Comparison of ENCODE assay signal across 10 mouse cellular contexts in genomic region chr5:112640651-112641050, GRCm38 (mm10).
DNase-seq lines count a peak whose midpoint lies in the region; ATAC-seq and TF ChIP-seq lines count a peak whose summit lies in the region.
"Had no signal": no experiment of that assay in that cellular context is flagged by ENCODE, and none has a peak within 500 bp of the region (broad histone marks: within the 10 kb centered on the region; RNA-seq: fewer than 3 reads in every experiment).

No protein-coding gene starts in this region.

- H3K4me2 ChIP-seq in lung, embryonic 16.5 days (ENCODE audit: low read depth, low read length): 0 out of 2 replicates have a peak overlapping the region, but pooled peaks have one; percentile 2
- peak overlapping the region; percentile 10; the same call in 1 of the 2 replicates for H3K4me2 ChIP-seq in limb, embryonic 11.5 days (ENCODE audit: low read depth, severe bottlenecking)
- 0 out of 2 replicates have a peak overlapping the region, but pooled peaks have one; percentile 3 for H3K4me2 ChIP-seq in stomach, embryonic 14.5 days (replicated peaks; ENCODE audit: low read depth, low read length)

- peak; percentile 63 for ATAC-seq in lung, embryonic 16.5 days (ENCODE audit: low read depth)
- no peak for ATAC-seq in limb, embryonic 11.5 days (ENCODE audit: insufficient number of reproducible peaks, low FRiP score, low TSS enrichment, low read depth)
- ATAC-seq in stomach, embryonic 14.5 days (ENCODE audit: insufficient number of reproducible peaks, insufficient read depth, low FRiP score, low read depth): peak; percentile 67; the same call in 1 of the 2 replicates

- no peak overlapping the region for H3K4me3 ChIP-seq in lung, embryonic 16.5 days (ENCODE audit: low read length)
- H3K4me3 ChIP-seq in lung, adult 2 months (replicated peaks; ENCODE audit: extremely low read depth, low read depth, low read length): no peak overlapping the region
- no peak overlapping the region for H3K4me3 ChIP-seq in limb, embryonic 11.5 days (ENCODE audit: low read depth, low read length)
- no peak overlapping the region for H3K4me3 ChIP-seq in stomach, embryonic 14.5 days (ENCODE audit: low read depth, low read length)
- H3K4me3 ChIP-seq: myocyte had no signal

- H3K4me1 ChIP-seq in lung, embryonic 16.5 days (replicated peaks; ENCODE audit: control insufficient read depth, insufficient read depth, low read length): peaks cover 5% of the 10 kb centered on the region
- no peaks in the 10 kb centered on the region for H3K4me1 ChIP-seq in lung, adult 2 months (ENCODE audit: control insufficient read depth, insufficient read depth, low read length)
- no peaks in the 10 kb centered on the region for H3K4me1 ChIP-seq in limb, embryonic 11.5 days (ENCODE audit: control insufficient read depth, insufficient read depth, low read length)
- no peaks in the 10 kb centered on the region for H3K4me1 ChIP-seq in stomach, embryonic 14.5 days (ENCODE audit: control insufficient read depth, insufficient read depth, low read length)

- H3K36me3 ChIP-seq in lung, embryonic 16.5 days (ENCODE audit: control insufficient read depth, insufficient read depth, low read length): no peaks in the 10 kb centered on the region
- H3K36me3 ChIP-seq in limb, embryonic 11.5 days (ENCODE audit: control insufficient read depth, insufficient read depth, low read length): no peaks in the 10 kb centered on the region
- H3K36me3 ChIP-seq in stomach, embryonic 14.5 days (ENCODE audit: control insufficient read depth, insufficient read depth, low read length): no peaks in the 10 kb centered on the region

- DNase-seq in lung, adult 2 months: no peak
- peak; percentile 75 for DNase-seq in embryo, embryonic 9.5 days (ENCODE audit: extremely low spot score)
- peak; percentile 40 for DNase-seq in limb, embryonic 11.5 days (ENCODE audit: low spot score)
- DNase-seq in cerebellum, adult 11 months: no peak
- DNase-seq in right cerebral cortex, postnatal 14 days: no peak
- no peak for DNase-seq in left cerebral cortex, adult 18-20 months (ENCODE audit: low spot score in 2 of 2)
- DNase-seq: heart, adult 11 months had no signal

- H3K27ac ChIP-seq in lung, embryonic 16.5 days (ENCODE audit: low read length): no peak overlapping the region
- no peak overlapping the region for H3K27ac ChIP-seq in limb, embryonic 11.5 days (replicated peaks; ENCODE audit: low read depth, low read length)
- no peak overlapping the region for H3K27ac ChIP-seq in stomach, embryonic 14.5 days (ENCODE audit: low read length)

- 28% methylated on average over 13 of the region's 13 CpGs for WGBS in lung, embryonic 16.5 days
- 15% methylated on average over 13 of the region's 13 CpGs for WGBS in lung, adult 2 months
- WGBS in limb, embryonic 11.5 days: 16% methylated on average over 13 of the region's 13 CpGs
- 22% methylated on average over 13 of the region's 13 CpGs for WGBS in stomach, embryonic 14.5 days

- TF ChIP-seq CTCF in lung, adult 2 months (IDR thresholded peaks at IDR 0.05; ENCODE audit: insufficient read depth, low read length): no peak

- H3K9ac ChIP-seq in lung, embryonic 16.5 days (ENCODE audit: low read length): no peak overlapping the region
- no peak overlapping the region for H3K9ac ChIP-seq in limb, embryonic 11.5 days (ENCODE audit: low read length)
- no peak overlapping the region for H3K9ac ChIP-seq in stomach, embryonic 14.5 days (replicated peaks; ENCODE audit: low read depth, low read length)

- H3K27me3 ChIP-seq in lung, embryonic 16.5 days (ENCODE audit: control insufficient read depth, insufficient read depth, low read depth, low read length): no peaks in the 10 kb centered on the region
- 0 out of 2 replicates have a peak, but pooled peaks cover 2% of the 10 kb centered on the region for H3K27me3 ChIP-seq in limb, embryonic 11.5 days (ENCODE audit: control insufficient read depth, insufficient read depth, low read length)
- H3K27me3 ChIP-seq in stomach, embryonic 14.5 days (ENCODE audit: control insufficient read depth, insufficient read depth, low read length): 0 out of 2 replicates have a peak, but pooled peaks cover 3% of the 10 kb centered on the region

- H3K9me3 ChIP-seq in lung, embryonic 16.5 days (ENCODE audit: control insufficient read depth, low read length): no peaks in the 10 kb centered on the region; the same call in 1 of the 2 replicates
- H3K9me3 ChIP-seq in limb, embryonic 11.5 days (ENCODE audit: control insufficient read depth, low read length): no peaks in the 10 kb centered on the region
- H3K9me3 ChIP-seq in stomach, embryonic 14.5 days (ENCODE audit: control insufficient read depth, low read depth, low read length): 0 out of 2 replicates have a peak, but pooled peaks cover 3% of the 10 kb centered on the region

- TF ChIP-seq POLR2A in lung, adult 2 months (IDR thresholded peaks at IDR 0.05; ENCODE audit: borderline replicate concordance, extremely low read depth, low read depth, low read length): no peak

Comparison
In these comparisons a context has a peak if more than half of its experiments do, and no peak if none do; other contexts are left out.
1. DNase-seq: peak in embryo, embryonic 9.5 days (single experiment) and limb, embryonic 11.5 days (single experiment); none in lung, adult 2 months (single experiment), cerebellum, adult 11 months (single experiment), right cerebral cortex, postnatal 14 days (single experiment) and left cerebral cortex, adult 18-20 months (0 of 2).
2. Peak in every context shown above with its lines, with median percentiles within 50 percentile points of each other: H3K4me2 ChIP-seq.